Mouse (Mus musculus) hindbrain, embryonic 13.5 days (tissue): ENCODE measurements at regions not wholly inside any gene's neighbourhood (a gene's known extent, or its start where the extent isn't known, plus 50 kb on each side); places are given as distances from the start of the nearest gene placed in this dataset.

Experiments used
- ATAC-seq: fragments of 200-750 bp; cut with Nextera tagmentation; 2 replicates; pipeline ENCODE4 v1.8.0; 2017; ENCODE audit warnings: moderate TSS enrichment; ENCODE audit not compliant: low FRiP score
- H3K27ac ChIP-seq: fragments of 300-500 bp; sonication (generic); 2 replicates; pipeline ENCODE4 v1.5.1; 2015; ENCODE audit warnings: inconsistent platforms, mild to moderate bottlenecking, moderate library complexity
- H3K27me3 ChIP-seq: fragments of 300-500 bp; sonication (generic); 2 replicates; pipeline ENCODE4 v1.6.1; 2015; ENCODE audit warnings: mild to moderate bottlenecking, inconsistent platforms
- H3K36me3 ChIP-seq: fragments of 300-500 bp; sonication (generic); 2 replicates; pipeline ENCODE4 v1.6.1; 2015; ENCODE audit warnings: mild to moderate bottlenecking, inconsistent platforms
- H3K4me1 ChIP-seq: fragments of 300-500 bp; sonication (generic); replicated peaks from 2 replicates; pipeline ENCODE4 v1.6.1; 2015; ENCODE audit warnings: inconsistent platforms
- H3K4me2 ChIP-seq: fragments of 300-500 bp; sonication (generic); 2 replicates; pipeline ENCODE4 v1.6.1; 2015; ENCODE audit warnings: inconsistent platforms, mild to moderate bottlenecking, moderate library complexity
- H3K4me3 ChIP-seq: fragments of 300-500 bp; sonication (generic); 2 replicates; pipeline ENCODE4 v1.5.1; 2015; ENCODE audit warnings: mild to moderate bottlenecking, inconsistent platforms
- H3K9ac ChIP-seq: fragments of 300-500 bp; sonication (generic); 2 replicates; pipeline ENCODE4 v1.6.1; 2015; ENCODE audit warnings: mild to moderate bottlenecking, inconsistent platforms
- H3K9me3 ChIP-seq: fragments of 300-500 bp; sonication (generic); 2 replicates; pipeline ENCODE4 v1.6.1; 2016; ENCODE audit warnings: inconsistent platforms
- WGBS: fragments of 180-500 bp; shearing (Covaris S2); methylation state at CpG from one replicate; pipeline ENCODE4 v1.1.7; 2015; 5-methylcytosine and 5-hydroxymethylcytosine counted together

DNA sequence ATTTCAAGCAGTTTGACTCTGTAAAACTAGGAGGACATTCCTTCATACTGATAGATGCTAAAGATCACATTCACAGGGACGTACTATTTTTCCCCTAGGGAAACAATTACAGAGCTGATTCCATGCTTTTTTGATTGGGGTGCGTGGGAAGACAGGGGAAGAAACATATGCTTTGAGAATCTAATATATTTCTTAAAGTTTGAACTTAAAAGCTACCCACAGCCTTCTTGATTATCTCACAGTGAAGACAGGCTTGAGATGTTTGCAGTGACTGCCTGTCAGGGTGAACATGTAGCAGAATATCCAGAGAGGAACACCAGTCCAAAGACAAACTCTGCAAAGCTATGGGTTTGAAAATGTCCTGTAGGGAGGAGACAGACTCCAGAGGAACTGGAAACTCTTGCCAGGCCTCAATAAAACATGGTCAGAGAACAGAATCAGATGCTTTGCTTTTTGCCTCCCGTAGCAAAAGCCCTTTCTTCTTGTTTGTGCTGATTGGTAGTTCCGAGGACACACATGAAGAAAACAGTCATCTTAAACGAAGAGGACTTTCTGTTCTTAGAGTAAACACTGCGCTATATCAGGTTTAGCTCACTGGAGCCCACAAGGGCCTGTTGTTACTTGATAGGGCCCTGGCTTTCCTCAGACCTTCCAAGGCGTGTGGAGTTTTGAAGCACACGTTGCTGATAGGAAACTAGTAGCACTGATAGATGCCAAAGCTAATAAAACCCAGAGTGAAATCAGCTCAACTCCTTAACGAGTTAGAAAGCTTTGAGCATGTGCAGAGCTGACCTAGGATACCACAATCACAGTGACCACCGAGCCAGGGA is 630.8 kb downstream of the Lmo4 start:
- H3K27me3 ChIP-seq: no peaks in the 10 kb centered on the region
- peaks cover 4% of the 10 kb centered on the region; the same call in 1 of the 2 replicates for H3K4me1 ChIP-seq
- no peak overlapping the region for H3K27ac ChIP-seq
- no peaks in the 10 kb centered on the region for H3K36me3 ChIP-seq
- H3K4me2 ChIP-seq: no peak overlapping the region
- H3K9ac ChIP-seq: no peak overlapping the region
- no peak overlapping the region for H3K4me3 ChIP-seq
- ATAC-seq: no peak
- 83% methylated on average over 10 of the region's 10 CpGs for whole genome bisulfite sequencing
- no peaks in the 10 kb centered on the region for H3K9me3 ChIP-seq

DNA sequence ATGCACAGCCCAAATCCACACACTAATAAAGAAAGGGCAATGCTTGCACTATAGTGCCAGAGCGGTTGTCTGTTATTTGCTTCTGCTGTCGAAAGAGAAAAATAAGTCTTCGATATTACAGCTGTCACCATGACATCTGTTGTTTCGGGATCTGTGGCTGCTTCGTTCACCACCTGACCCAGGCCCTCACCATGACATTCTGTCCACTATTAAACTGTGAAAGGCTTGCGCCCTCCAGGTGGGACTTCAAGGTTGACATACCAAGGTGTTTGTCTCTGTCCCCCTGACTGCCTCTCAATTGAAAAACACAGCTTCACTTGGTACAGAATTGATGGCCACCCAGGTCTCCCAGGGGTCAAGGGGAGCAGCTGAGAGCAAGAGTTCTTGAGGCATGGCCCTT is 635.1 kb downstream of the Lmo4 start:
- Histone ChIP-seq H3K9ac (no peak overlapping the region), H3K4me3 (no peak overlapping the region), H3K4me1 (peaks cover 4% of the 10 kb centered on the region; the same call in 1 of the 2 replicates), H3K27ac (no peak overlapping the region), H3K9me3 (no peaks in the 10 kb centered on the region), H3K27me3 (no peaks in the 10 kb centered on the region), H3K4me2 (no peak overlapping the region), H3K36me3 (no peaks in the 10 kb centered on the region)
- 37% methylated on average over 6 of the region's 6 CpGs for WGBS
- ATAC-seq: no peak

DNA sequence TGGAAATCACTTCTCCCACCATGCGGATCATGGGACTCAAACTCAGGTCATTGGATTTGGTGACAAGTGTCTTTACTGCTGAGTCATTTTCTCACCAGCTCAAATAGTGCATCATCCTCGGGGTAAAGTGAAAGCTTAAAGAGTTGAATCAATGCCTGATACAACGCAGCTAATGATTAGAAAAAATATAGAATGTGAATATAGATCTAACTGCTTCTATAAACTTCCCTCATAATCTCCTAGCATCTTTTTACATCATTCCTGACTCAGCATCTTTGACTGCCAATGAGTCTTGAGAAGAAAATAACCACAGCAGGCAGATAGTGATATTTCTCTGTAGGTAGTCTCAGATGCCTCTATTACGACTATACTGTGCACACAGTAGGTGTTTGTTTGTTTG is 640.0 kb downstream of the Lmo4 start:
- WGBS: 94% methylated on average over 4 of the region's 4 CpGs
- H3K4me1 ChIP-seq: peaks cover 2% of the 10 kb centered on the region; the same call in 1 of the 2 replicates

GRCm38 (mm10) chr3:143542811-143543210 is 661.0 kb upstream of the Pkn2 start:
- no peaks in the 10 kb centered on the region for H3K36me3 ChIP-seq
- no peak overlapping the region for H3K9ac ChIP-seq
- WGBS: 68% methylated on average over 3 of the region's 3 CpGs
- H3K27ac ChIP-seq: no peak overlapping the region
- 0 out of 2 replicates have a peak, but pooled peaks cover 3% of the 10 kb centered on the region for H3K9me3 ChIP-seq
- no peaks in the 10 kb centered on the region for H3K27me3 ChIP-seq
- H3K4me2 ChIP-seq: no peak overlapping the region
- no peak for ATAC-seq
- no peak overlapping the region for H3K4me3 ChIP-seq
- H3K4me1 ChIP-seq: no peaks in the 10 kb centered on the region

More for the DNA sequence above, 640.0 kb downstream of the Lmo4 start:
- Histone ChIP-seq H3K27ac (no peak overlapping the region), H3K27me3 (no peaks in the 10 kb centered on the region), H3K9ac (no peak overlapping the region), H3K4me3 (no peak overlapping the region), H3K9me3 (no peaks in the 10 kb centered on the region), H3K4me2 (no peak overlapping the region), H3K36me3 (no peaks in the 10 kb centered on the region)
- ATAC-seq: no peak

- no peaks in the 10 kb centered on the region for H3K9me3 ChIP-seq
- no peak overlapping the region for H3K9ac ChIP-seq
- H3K4me1 ChIP-seq: no peaks in the 10 kb centered on the region
- H3K27ac ChIP-seq: no peak overlapping the region
- H3K4me2 ChIP-seq: no peak overlapping the region
- no peaks in the 10 kb centered on the region for H3K27me3 ChIP-seq
- no peak for ATAC-seq
- 84% methylated on average over 4 of the region's 4 CpGs for WGBS
- H3K4me3 ChIP-seq: no peak overlapping the region
- H3K36me3 ChIP-seq: no peaks in the 10 kb centered on the region
Measured at GRCm38 (mm10) chr3:143527982-143528381, 646.2 kb upstream of the Pkn2 start.

GRCm38 (mm10) chr3:143527274-143527673 is 645.5 kb upstream of the Pkn2 start:
- no peak overlapping the region for H3K4me2 ChIP-seq
- no peak for ATAC-seq

DNA sequence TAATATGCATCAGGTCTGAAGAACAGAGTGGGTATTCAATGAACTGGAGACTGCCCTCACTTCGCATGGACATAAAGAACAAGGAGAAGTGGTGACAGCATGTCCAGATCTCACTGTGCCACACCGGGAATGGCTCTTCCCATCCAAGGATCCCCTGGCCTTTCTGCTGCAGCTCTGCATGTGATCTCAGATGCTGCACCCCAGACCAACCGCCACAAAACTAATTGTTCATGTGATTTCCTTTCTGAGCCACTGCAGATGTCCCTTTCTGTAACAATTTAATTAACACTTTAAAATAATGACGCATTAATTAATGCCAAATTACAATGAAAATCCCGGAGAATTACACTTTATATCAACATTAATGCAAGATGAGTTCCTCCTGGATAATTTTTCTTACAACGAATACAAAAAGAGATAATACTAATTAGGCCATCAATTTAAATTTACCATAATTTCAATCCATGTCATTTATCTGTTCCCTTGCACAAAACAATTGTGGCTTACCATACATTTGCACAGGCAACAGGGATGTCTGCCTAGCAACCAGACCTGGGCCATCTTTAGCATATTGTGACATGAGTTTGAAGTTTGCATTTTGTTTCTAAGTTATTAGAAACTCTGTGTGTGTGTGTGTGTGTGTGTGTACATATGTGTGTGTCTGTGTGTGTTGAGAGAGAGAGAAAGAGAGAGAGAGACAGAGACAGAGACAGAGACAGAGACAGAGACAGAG is 630.9 kb upstream of the Pkn2 start:
- no peak for ATAC-seq
- H3K4me1 ChIP-seq: no peaks in the 10 kb centered on the region
- H3K27ac ChIP-seq: no peak overlapping the region
- no peak overlapping the region for H3K4me2 ChIP-seq
- H3K36me3 ChIP-seq: no peaks in the 10 kb centered on the region
- no peak overlapping the region for H3K9ac ChIP-seq
- H3K4me3 ChIP-seq: no peak overlapping the region
- 59% methylated on average over 6 of the region's 6 CpGs for WGBS
- H3K9me3 ChIP-seq: no peaks in the 10 kb centered on the region
- H3K27me3 ChIP-seq: no peaks in the 10 kb centered on the region

More at GRCm38 (mm10) chr3:143527274-143527673, 645.5 kb upstream of the Pkn2 start:
- H3K9me3 ChIP-seq: no peaks in the 10 kb centered on the region
- H3K9ac ChIP-seq: no peak overlapping the region
- H3K27ac ChIP-seq: no peak overlapping the region
- no peaks in the 10 kb centered on the region for H3K36me3 ChIP-seq
- H3K4me1 ChIP-seq: no peaks in the 10 kb centered on the region
- no peaks in the 10 kb centered on the region for H3K27me3 ChIP-seq
- no peak overlapping the region for H3K4me3 ChIP-seq

- Histone ChIP-seq H3K4me2 (no peak overlapping the region), H3K4me1 (no peaks in the 10 kb centered on the region), H3K27me3 (no peaks in the 10 kb centered on the region), H3K36me3 (no peaks in the 10 kb centered on the region), H3K9me3 (no peaks in the 10 kb centered on the region), H3K27ac (no peak overlapping the region), H3K4me3 (no peak overlapping the region), H3K9ac (no peak overlapping the region)
- no peak for ATAC-seq
- WGBS: 53% methylated on average over 5 of the region's 5 CpGs
Measured at GRCm38 (mm10) chr3:143509531-143509930, 627.7 kb upstream of the Pkn2 start.

GRCm38 (mm10) chr3:143508280-143508679 is 626.5 kb upstream of the Pkn2 start:
- ATAC-seq: no peak
- H3K9ac ChIP-seq: no peak overlapping the region
- no peaks in the 10 kb centered on the region for H3K36me3 ChIP-seq
- H3K9me3 ChIP-seq: no peaks in the 10 kb centered on the region
- H3K4me2 ChIP-seq: no peak overlapping the region
- WGBS: 71% methylated on average over 1 of the region's 1 CpGs
- no peak overlapping the region for H3K4me3 ChIP-seq
- no peaks in the 10 kb centered on the region for H3K4me1 ChIP-seq
- H3K27me3 ChIP-seq: no peaks in the 10 kb centered on the region
- H3K27ac ChIP-seq: no peak overlapping the region

- no peak overlapping the region for H3K9ac ChIP-seq
- WGBS: 27% methylated on average over 2 of the region's 2 CpGs
- no peaks in the 10 kb centered on the region for H3K9me3 ChIP-seq
- no peaks in the 10 kb centered on the region for H3K36me3 ChIP-seq
- no peak overlapping the region for H3K27ac ChIP-seq
- no peaks in the 10 kb centered on the region for H3K27me3 ChIP-seq
- H3K4me1 ChIP-seq: no peaks in the 10 kb centered on the region
- ATAC-seq: no peak
- H3K4me2 ChIP-seq: no peak overlapping the region
- no peak overlapping the region for H3K4me3 ChIP-seq
Measured at GRCm38 (mm10) chr3:143501017-143501416, 619.2 kb upstream of the Pkn2 start.

GRCm38 (mm10) chr3:143495389-143495788 is 613.6 kb upstream of the Pkn2 start:
- ATAC-seq: no peak
- 93% methylated on average over 4 of the region's 4 CpGs for WGBS
- Histone ChIP-seq H3K9ac (no peak overlapping the region), H3K9me3 (no peaks in the 10 kb centered on the region), H3K4me2 (no peak overlapping the region), H3K36me3 (no peaks in the 10 kb centered on the region), H3K27me3 (no peaks in the 10 kb centered on the region), H3K4me1 (no peaks in the 10 kb centered on the region), H3K4me3 (no peak overlapping the region), H3K27ac (no peak overlapping the region)

- Histone ChIP-seq H3K4me1 (no peaks in the 10 kb centered on the region), H3K27me3 (no peaks in the 10 kb centered on the region), H3K27ac (no peak overlapping the region), H3K36me3 (no peaks in the 10 kb centered on the region), H3K9ac (no peak overlapping the region), H3K4me3 (no peak overlapping the region), H3K9me3 (no peaks in the 10 kb centered on the region), H3K4me2 (no peak overlapping the region)
- WGBS: 92% methylated on average over 8 of the region's 8 CpGs
- ATAC-seq: no peak
Measured at GRCm38 (mm10) chr3:143477916-143478610, 596.3 kb upstream of the Pkn2 start.
